ENCODE assay signal across 27 mouse cellular contexts in genomic region chr7:140090601-140091000, GRCm38 (mm10). TPM values are rescaled to one million over a fixed set of nuclear protein-coding genes. Genes with fewer than 3 reads are reported as not detected.
"Had no signal": no experiment of that assay in that cellular context is flagged by ENCODE, and none has a peak within 500 bp of the region (broad histone marks: within the 10 kb centered on the region; RNA-seq: fewer than 3 reads in every experiment).

No protein-coding gene starts in this region.

- ATAC-seq: hindbrain, postnatal 0 days; intestine, embryonic 16.5 days had no signal

- H3K9ac ChIP-seq: heart, embryonic 13.5 days; heart, embryonic 15.5 days; hindbrain, embryonic 13.5 days; hindbrain, embryonic 15.5 days; kidney, embryonic 15.5 days; limb, embryonic 13.5 days; limb, embryonic 15.5 days had no signal

- H3K4me3 ChIP-seq: gastrocnemius, adult 2 months; heart, adult 2 months; heart, embryonic 13.5 days; heart, embryonic 15.5 days; hindbrain, embryonic 13.5 days; hindbrain, embryonic 15.5 days; kidney, embryonic 15.5 days; limb, embryonic 13.5 days; limb, embryonic 15.5 days had no signal

- H3K36me3 ChIP-seq: heart, embryonic 13.5 days; heart, embryonic 15.5 days; hindbrain, embryonic 13.5 days; hindbrain, embryonic 15.5 days; kidney, embryonic 15.5 days; limb, embryonic 13.5 days; limb, embryonic 15.5 days had no signal

- H3K9me3 ChIP-seq: heart, embryonic 13.5 days; heart, embryonic 15.5 days; hindbrain, embryonic 13.5 days; hindbrain, embryonic 15.5 days; kidney, embryonic 15.5 days; limb, embryonic 13.5 days; limb, embryonic 15.5 days had no signal

- H3K27me3 ChIP-seq: heart, embryonic 15.5 days; hindbrain, embryonic 13.5 days; hindbrain, embryonic 15.5 days; kidney, embryonic 15.5 days; limb, embryonic 13.5 days; limb, embryonic 15.5 days had no signal

- H3K27ac ChIP-seq: gastrocnemius, adult 2 months; heart, adult 2 months; heart, embryonic 13.5 days; heart, embryonic 15.5 days; hindbrain, embryonic 13.5 days; hindbrain, embryonic 15.5 days; hindbrain, postnatal 0 days; kidney, embryonic 15.5 days; kidney, postnatal 0 days; limb, embryonic 13.5 days; limb, embryonic 15.5 days had no signal

- DNase-seq: gastrocnemius, adult 2 months; gastrocnemius, postnatal 10 days; gastrocnemius, postnatal 25 days; heart, adult 11 months; heart, adult 2 months; heart, postnatal 14 days; heart, postnatal 36 days; kidney, adult 11 months; kidney, adult 9 months; kidney, postnatal 14 days; kidney, postnatal 36 days; layer of hippocampus, adult 9-11 months; layer of hippocampus, postnatal 36 days; left cerebral cortex, postnatal 4 days had no signal

- H3K4me2 ChIP-seq: heart, embryonic 11.5 days; heart, embryonic 13.5 days; heart, embryonic 15.5 days; hindbrain, embryonic 13.5 days; hindbrain, embryonic 15.5 days; kidney, embryonic 15.5 days; limb, embryonic 13.5 days; limb, embryonic 15.5 days had no signal

- H3K4me1 ChIP-seq: hindbrain, embryonic 13.5 days; hindbrain, embryonic 15.5 days had no signal

RNA-seq across cellular contexts. Expression of gene Prap1, which starts 2.6 kb away (rescaled TPM):
- polyA plus RNA-seq: heart, embryonic 11.5 days; hindbrain, embryonic 11.5 days; hindbrain, embryonic 13.5 days; hindbrain, embryonic 15.5 days; hindbrain, postnatal 0 days; kidney, embryonic 15.5 days; limb, embryonic 11.5 days; limb, embryonic 15.5 days had no signal
